Mouse (Mus musculus): ENCODE measurements around the gene Arl14.

The Arl14 gene

DNA sequence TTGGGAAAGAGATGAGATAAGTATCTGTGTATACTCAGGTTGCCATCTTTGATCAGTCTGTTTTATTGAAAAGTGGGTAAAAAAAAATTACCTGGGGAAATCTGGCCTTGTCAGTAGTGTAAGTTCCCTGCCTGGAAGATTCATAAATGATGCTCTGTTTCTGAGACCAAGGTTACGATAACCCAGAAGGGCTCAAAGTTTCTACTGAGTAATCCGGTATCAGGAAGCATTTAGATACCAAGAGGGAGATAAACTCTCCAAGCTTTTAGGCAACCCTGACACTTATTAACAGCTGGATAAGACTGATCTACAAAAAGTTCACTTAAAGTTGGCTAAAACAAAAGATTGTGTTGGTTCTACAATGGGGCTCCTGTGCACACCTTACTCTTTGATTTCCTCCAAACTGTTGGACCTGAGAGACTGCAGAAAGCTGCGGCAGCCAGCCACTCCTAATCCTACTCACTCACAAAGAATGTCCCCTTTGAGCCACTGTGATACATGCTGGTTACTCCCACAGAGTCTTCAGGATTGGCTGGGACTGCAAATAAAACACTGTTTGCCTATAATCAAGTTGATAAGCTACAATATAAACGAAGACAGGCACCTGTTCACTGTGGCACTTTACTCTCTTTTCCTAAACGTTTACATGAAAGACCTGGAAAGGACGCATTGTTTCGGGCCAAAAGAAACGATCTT is at the start of gene Arl14:
Gene Arl14 (plus strand): TSS at position 614 of the 696 bp plus-strand sequence.
- no peak for DNase-seq (ENCODE audit: low read depth in 1 of 2, low spot score in 2 of 2)

DNA sequence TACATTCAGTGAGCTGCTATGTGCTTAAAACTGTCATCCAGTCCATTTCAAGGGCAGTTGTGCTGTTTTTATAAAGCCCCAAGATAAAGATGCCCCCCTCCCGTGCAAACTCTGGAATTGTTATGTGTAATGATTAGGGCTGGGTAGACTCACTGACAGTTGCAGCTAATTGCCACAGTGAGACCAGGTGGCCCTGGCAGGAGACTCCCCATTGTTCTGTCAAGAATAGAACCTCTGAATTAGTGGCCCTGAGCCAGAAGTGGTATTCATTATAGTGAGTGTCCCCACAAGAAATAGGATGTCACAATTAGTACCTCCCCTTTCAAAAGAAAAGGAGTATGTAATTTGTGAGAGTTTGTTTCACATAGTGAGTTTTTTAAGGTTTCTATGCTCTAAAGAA is 47.0 kb upstream of the Arl14 start:
- no peak for DNase-seq (ENCODE audit: low read depth in 1 of 2, low spot score in 2 of 2)

DNA sequence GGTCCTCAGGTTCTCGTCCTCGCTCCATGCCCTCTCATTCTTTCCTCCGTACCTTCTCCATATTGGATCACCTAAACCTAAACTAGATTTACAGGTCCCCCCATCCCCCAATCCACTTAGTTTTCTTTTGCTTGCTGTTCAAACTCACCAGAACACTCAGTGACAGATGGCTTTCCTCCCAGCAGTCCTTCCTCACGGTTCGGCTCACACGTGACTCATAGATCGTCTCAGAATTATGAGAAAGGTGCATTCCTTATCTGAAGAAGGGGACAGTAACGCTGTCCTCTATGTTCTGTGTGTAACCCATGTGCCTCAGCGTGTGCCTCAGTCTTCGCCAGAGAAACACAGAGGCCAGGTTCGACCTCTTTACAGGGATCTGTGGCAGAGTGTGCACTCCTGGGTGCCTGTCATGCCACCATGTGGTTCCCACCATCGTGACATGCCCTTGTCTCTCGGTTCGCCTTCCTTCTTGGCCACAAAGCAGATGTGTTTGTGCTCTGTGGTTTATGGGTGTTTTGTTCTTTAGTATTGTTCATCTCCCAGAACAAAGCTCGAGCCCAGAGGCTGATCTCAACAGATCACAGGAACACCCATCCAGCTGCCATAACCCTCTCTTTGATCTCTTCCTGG is 44.9 kb upstream of the Arl14 start:
- no peak for DNase-seq (ENCODE audit: low read depth in 1 of 2, low spot score in 2 of 2)

DNA sequence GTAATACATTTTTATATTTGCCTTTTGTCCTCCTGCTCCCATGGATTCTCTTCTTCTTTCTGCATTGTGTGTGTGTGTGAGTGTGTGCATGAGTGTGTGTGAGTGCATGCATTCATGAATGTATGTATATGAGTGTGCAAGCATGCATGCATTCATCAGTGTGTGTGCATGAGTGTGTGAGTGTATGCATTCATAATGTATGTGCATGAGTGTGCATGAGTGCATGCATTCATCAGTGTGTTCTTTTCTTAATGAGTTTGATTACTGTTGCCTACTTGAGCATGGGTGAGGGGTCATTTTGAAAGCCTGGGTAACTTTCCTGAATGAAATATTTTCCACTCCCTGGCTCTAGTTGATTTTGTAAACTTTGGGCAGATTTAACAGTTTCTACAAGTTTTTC is 44.3 kb upstream of the Arl14 start:
- no peak for DNase-seq (ENCODE audit: low read depth in 1 of 2, low spot score in 2 of 2)

- no peak for DNase-seq (ENCODE audit: low read depth in 1 of 2, low spot score in 2 of 2)
Measured at GRCm38 (mm10) chr3:69178365-69179004, 43.7 kb upstream of the Arl14 start.

GRCm38 (mm10) chr3:69181531-69181930 is 40.7 kb upstream of the Arl14 start:
- no peak for DNase-seq (ENCODE audit: low read depth in 1 of 2, low spot score in 2 of 2)

DNA sequence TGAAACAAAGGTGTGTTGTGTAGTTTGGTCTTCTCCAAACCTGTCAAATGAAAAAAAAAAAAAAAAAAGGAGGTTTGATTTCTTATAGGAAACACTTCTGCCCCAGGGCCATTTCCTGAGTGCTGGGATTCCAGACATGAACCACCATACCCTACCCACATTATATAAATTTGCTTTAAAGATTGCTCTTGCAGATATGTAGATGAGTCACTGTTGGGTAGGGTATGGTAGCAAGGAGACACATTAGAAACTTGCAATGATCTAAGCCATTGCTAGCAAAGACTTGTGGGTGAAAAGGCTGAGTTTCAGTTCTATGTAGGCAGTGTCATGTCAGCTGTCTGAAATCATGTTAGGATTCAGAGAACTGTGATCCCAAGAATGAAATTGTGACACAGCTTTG is 40.0 kb upstream of the Arl14 start:
- no peak for DNase-seq (ENCODE audit: low read depth in 1 of 2, low spot score in 2 of 2)

DNA sequence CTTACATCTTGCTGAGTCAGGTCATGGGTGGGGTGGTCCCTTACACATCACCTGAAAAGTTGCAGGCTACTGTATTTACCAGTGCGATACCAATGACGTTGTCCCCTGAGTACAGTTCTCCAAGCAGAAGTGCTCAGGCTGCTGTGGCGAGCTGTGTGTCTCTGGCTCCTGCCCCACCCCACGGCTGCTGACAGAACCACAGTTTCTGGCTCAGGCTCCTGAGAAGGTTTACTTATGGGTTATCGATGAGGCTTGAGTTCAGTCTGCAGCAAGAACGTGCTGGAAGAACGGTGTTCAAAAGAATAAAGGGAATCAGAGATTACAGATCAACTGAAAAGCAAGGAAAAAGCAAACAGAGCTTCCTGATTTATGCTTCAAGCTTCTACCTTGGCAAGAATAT is 37.0 kb upstream of the Arl14 start:
- no peak for DNase-seq (ENCODE audit: low read depth in 1 of 2, low spot score in 2 of 2)

DNA sequence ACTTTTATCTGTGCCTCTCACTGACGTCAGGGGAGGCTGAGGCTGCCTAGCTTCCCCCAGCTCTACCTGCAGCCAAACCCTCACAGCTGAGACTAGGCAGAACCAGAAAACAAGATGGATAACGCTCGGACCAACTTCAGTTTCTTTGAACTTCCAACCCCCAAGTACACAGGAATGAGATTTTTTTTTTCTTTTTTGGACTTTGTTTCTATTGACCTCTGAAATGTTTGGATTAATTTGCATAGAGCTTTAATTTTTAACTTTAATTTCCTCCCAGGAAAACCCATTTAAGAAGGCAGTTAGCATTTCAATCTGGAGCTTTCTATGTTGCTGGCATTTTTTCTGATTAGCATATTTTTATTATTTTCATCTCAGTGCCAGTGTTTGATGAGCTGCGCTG is 36.2 kb upstream of the Arl14 start:
- no peak for DNase-seq (ENCODE audit: low read depth in 1 of 2, low spot score in 2 of 2)

DNA sequence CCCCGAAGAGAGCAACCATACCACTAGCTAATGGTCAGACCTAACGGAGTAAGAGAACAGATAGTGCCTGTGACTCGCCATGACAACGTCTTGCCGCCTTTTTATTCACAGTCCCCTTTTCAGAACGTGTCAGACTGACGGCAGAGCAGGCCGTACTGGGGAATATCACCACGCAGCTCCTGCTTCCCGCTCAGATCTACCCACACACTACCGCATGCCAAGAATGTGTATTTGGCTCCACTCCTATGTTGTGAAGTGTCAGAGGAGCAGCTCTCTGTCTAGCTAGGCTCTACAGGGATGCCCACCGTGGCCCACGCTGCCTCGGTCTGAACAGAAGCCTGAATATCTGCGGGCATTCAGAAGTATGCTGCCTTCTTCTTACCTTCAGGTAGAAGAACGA is 35.6 kb upstream of the Arl14 start:
- DNase-seq (ENCODE audit: low read depth in 1 of 2, low spot score in 2 of 2): no peak

- no peak for DNase-seq (ENCODE audit: low read depth in 1 of 2, low spot score in 2 of 2)
Measured at GRCm38 (mm10) chr3:69192995-69193394, 29.2 kb upstream of the Arl14 start.

GRCm38 (mm10) chr3:69194496-69194895 is 27.7 kb upstream of the Arl14 start:
- no peak for DNase-seq (ENCODE audit: low read depth in 1 of 2, low spot score in 2 of 2)

DNA sequence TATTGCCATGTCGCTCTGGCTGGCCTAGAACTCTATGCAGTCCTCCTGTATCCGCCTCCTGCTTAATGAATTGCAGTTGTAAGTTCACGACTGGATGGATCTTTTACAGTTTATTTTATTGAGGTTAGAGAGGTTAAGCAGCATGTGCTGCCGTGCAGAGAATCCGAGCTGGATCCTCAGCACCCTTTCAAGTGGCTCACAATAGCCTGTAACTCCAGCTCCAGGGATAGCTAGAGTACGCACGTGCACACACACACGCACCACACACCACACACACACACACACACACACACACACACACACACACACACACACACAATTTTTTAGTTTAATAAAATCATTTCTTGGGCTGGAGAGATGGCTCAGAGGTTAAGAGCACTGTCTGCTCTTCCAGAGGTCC is 27.0 kb upstream of the Arl14 start:
- no peak for DNase-seq (ENCODE audit: low read depth in 1 of 2, low spot score in 2 of 2)

- no peak for DNase-seq (ENCODE audit: low read depth in 1 of 2, low spot score in 2 of 2)
Measured at GRCm38 (mm10) chr3:69198098-69198497, 24.1 kb upstream of the Arl14 start.

- DNase-seq (ENCODE audit: low read depth in 1 of 2, low spot score in 2 of 2): no peak
Measured at GRCm38 (mm10) chr3:69200251-69200650, 22.0 kb upstream of the Arl14 start.

- DNase-seq (ENCODE audit: low read depth in 1 of 2, low spot score in 2 of 2): no peak
Measured at GRCm38 (mm10) chr3:69201206-69201605, 21.0 kb upstream of the Arl14 start.

DNA sequence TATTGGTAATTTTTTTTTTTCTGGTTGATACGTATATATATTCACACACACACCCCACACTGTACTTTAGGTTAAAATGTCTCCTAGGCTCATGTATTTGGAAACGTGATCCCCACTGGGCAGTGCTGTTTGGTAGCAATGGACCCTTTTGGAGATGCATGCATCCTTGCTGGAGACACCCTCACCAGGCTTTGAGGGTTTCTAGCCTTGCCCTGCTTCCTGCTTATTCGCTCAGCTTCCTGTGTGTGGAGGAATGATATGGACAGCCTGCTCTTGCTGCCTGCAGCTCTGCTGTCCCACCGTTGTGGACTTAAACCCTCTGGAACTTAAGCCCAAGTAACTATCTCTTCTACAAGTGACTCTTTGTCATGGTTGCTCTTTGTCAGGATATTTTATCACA is 19.3 kb upstream of the Arl14 start:
- DNase-seq (ENCODE audit: low read depth in 1 of 2, low spot score in 2 of 2): no peak

GRCm38 (mm10) chr3:69205266-69206054 is 16.8 kb upstream of the Arl14 start:
- peak; percentile 35 to 67 for DNase-seq (ENCODE audit: low read depth in 1 of 2, low spot score in 2 of 2)

DNA sequence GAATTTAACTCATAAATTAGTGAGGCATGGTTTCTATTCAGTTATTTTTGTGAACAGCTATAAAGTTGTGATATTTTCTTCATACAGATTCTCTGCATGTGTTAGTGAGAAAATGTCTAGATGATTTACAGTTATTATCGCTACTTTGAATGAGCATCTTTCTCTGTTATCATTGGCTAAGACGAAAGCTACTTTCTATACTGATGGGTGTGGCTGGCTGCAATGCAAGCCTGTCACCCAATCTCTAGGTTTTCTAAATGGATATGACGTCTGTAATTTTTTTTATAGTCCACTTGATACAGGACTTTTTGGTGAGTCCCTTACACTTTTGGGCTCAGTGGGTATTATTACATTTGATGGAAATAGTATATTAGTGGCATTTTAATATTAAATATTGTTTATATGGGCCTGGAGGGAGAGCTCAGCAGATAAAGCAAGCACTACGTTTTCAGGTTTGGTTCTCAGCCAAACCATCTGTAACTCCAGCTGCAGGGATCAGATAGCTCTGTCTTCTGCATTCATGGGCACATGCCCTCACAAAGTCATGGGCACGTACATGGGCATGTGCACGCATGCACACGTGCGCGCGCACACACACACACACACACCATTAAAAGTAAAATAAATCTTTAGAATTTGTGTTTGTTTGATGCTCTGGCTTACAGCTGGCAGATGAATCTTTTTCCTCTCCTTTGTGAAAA is 15.9 kb upstream of the Arl14 start:
- no peak for DNase-seq (ENCODE audit: low read depth in 1 of 2, low spot score in 2 of 2)

DNA sequence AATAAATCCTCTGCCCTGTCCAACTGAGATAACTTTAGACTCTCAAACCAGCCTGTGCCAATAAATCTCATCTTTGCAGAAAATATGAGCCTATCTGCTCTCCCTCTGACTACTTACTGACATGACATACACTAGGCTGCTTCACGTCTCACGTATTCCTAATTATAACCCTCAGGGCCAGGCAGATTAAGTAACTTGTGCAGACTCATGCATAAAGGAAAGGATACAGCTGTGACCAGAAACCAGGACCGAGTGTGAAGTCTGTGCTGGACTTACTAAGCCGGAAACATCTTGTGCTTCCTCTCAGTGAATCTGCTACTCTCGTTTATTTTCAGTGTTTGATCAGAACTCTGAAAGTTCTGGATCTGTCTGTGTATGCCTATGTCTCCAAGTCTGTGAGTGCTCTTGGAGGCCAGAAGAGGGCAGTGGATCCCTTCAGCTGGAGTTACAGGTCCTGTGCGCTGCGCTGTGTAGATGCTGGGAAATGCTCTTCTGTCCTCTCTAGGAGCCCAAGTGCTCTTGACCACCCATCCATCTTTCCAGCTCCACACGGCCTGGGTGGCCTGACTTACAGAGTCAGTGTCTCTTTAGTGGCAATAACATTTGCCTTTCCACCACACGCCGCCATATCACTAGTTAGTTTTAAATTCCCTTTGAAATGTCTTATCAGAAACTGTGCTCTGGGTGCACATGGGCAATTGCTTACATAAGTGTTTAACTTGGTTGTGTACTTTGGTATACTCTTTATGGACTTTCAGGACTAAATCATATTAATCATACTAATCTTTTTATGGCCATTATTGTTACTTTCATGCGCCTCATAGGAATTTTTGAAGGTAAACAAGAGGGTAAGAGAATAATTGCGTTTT is 13.5 kb upstream of the Arl14 start:
- DNase-seq (ENCODE audit: low read depth in 1 of 2, low spot score in 2 of 2): no peak
